Mouse (Mus musculus) myocyte (in vitro differentiated cells): ENCODE results near the gene Olfr56.
"Not testable (repeated sequence)": the region's sequence is repeated elsewhere in the genome, so short reads cannot be mapped to it uniquely, and the experiment has no call there.

Experiments used
- MAX ChIP-seq: IDR thresholded peaks from one replicate; pipeline ENCODE4 v1.6.1; 2011; ENCODE audit warnings: low read depth, mild to moderate bottlenecking, control low read depth
- MYOD1 ChIP-seq, 3 experiments: IDR thresholded peaks; one replicate each; pipeline ENCODE4 v1.6.1; 2011; ENCODE audit warnings: control low read depth in 2 of 3, low read depth in 2 of 3, mild to moderate bottlenecking in 2 of 3, moderate library complexity in 1 of 3; ENCODE audit not compliant: insufficient read length in 2 of 3, control insufficient read depth in 1 of 3
- POLR2A ChIP-seq: IDR thresholded peaks from one replicate; pipeline ENCODE4 v1.6.1; 2011; ENCODE audit warnings: low read depth, mild to moderate bottlenecking, control low read depth, moderate library complexity; ENCODE audit not compliant: insufficient read length
- POLR2AphosphoS2 ChIP-seq: IDR thresholded peaks from one replicate; pipeline ENCODE4 v1.6.1; 2011; ENCODE audit warnings: low read depth, control low read depth; ENCODE audit not compliant: insufficient read length
- TCF12 ChIP-seq: IDR thresholded peaks from one replicate; pipeline ENCODE4 v1.6.1; 2011; ENCODE audit warnings: mild to moderate bottlenecking, control low read depth; ENCODE audit not compliant: poor library complexity, insufficient read depth, severe bottlenecking

- not testable (repeated sequence) for TF ChIP-seq POLR2A; MYOD1 (IDR thresholded peaks at IDR 0.05; ENCODE audit: control insufficient read depth in 1 of 3, insufficient read length in 2 of 3, low read depth in 2 of 3); MAX; POLR2AphosphoS2; TCF12
Observed at GRCm38 (mm10) chr11:48933422-48933821, 45.3 kb upstream of the Olfr56 start.
